Mouse (Mus musculus) hindlimb bud, embryonic 11.5 days (tissue): Measurements from ENCODE around the gene Upk3a.
"Not testable (repeated sequence)": the region's sequence is repeated elsewhere in the genome, so short reads cannot be mapped to it uniquely, and the experiment has no call there.

ENCODE experiments used
- DNase-seq: peaks from one replicate; pipeline ENCODE4 v3.0.0-alpha.2; 2012; ENCODE audit warnings: low read depth, low spot score; ENCODE audit errors: extremely low spot score

The Upk3a gene

DNA sequence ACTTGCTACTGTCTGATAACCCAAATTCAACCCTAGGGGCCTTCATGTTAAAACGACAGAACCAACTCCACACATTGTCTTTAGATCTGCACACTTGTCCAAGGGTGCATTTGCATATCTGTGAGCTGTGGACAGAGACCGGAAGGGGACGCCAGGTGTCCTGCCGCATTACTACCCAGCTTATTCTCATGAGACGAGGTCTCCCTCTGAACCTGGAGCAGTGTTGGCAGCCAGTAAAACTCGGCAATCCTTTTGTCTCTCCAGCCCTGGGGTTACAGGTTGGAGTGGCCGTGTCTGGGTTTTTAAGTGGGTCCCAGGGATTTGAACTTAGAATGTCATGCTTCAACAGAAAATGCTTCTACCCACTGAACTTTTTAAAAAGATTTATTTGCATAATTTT lies 17.0 kb upstream of the Upk3a start:
- no peak for DNase-seq

DNA sequence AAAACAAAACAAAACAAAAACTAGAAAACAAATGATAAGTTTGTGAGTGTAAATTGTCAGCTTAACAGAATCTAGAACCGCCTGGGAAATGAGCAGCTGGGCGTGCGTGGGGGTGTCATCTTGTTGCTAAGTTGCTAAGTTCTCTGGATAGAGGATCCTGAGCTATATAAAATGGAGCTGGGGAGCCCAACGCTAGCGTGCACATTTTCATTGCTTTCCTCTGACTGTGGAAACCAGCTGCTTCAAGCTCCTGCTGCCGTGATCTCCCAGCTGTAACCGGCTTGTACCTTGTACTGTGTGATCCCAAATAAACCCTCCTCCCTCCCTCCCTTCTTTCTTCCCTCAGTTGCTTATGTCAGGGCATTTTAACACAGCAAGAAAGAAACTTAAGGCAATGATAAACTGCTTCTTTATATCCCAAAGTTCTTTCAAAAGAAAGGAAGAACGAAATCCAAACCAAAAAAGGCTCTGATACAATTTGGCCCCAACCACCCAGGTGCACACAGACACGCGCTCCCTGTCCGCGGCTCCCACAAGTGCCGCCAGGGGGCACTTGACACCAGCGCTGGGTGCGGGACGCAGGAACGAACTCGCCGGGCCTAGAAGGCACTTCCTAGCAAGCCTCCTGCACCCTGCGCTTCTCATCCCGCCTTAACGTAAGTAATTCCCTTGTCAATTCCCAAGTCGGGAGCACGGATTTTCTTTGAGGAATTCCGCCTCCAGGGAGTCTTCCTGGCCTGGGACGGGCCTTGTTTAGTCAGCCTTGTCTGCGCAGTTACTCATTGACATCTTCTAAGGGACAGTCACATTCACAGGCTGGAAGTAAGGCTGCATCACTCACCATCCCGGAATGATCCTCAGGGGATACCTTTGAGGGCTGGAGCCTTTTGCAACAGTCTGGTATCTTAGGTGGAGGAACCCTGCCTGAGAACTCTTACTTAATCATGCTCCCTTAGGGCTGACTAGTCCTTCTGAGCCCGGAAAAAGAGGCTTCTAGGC lies 15.7 kb upstream of the Upk3a start:
- DNase-seq = no peak

DNA sequence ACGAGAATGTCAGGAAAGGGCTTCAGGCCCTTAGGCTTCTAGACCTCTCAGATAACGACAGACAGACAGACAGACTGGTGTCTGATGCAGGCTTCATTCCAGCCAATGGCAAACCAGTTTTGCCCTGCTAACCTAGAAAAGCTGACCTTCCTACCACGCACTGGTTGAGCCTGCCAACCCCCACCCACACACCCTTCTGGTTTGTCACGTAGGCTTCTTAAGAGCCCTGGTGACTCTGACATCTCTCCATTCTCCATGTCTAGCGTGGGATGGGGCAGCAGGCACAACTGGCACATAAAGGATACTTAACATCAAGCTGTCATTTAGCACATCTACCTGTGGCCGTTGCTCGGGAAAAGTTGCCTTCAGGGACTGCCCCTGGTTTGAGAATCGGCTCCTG lies 7.3 kb upstream of the Upk3a start:
- DNase-seq = no peak

DNA sequence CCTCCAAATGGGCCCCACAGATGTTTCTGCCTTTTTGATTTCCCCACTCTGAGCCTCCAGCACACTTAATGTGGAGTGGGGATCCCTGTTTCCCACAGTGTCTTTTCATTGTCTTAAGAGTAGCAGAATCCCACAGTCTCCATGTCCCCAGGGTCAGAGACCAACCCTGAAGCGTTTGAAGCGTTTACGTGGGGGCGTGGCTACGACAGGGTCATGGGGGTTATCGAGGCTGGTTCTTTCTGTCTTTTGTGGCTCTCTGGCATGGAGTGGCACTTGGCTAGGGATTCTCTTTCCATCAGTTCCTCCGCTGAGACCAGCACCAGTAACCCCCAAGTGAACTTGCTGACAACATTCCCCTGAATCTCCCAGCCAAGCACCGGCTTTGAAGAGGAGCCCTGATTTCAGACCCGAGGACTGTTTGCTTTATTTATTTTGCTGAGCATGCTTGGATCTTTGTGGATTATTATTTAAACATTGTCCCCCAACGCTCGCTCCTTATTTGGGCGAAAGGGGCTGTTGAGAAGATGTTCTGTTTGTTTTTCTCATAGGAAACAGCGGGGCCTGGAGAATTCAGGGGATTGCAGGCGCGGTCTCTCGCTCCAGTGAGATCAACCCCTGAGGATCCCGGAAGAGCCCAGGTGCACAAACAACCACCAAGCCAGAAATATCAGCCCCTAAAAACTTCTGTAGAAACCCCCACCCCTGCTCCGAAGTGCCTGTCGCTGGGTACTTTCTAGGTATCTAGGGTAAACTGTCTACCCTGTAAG lies 4.9 kb upstream of the Upk3a start:
- no peak for DNase-seq

DNA sequence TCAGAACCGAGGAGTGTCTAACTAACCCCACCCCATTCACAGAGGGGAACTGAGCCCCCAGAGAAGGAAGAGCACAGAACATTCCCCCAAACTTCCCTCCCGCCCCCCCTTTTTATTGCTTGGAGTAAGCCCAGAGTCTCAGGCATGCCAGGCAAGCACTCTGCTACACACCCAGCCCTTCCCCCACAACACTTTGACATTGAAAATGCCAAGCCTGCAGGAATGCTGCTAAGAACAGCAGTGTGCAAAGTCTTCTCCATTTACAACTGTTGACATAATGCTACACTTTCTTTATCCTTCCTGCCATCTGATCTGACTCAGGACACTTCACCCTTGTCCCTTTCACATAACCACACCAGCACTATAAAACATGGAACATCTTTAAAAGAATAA lies 4.3 kb upstream of the Upk3a start:
- no peak for DNase-seq

DNA sequence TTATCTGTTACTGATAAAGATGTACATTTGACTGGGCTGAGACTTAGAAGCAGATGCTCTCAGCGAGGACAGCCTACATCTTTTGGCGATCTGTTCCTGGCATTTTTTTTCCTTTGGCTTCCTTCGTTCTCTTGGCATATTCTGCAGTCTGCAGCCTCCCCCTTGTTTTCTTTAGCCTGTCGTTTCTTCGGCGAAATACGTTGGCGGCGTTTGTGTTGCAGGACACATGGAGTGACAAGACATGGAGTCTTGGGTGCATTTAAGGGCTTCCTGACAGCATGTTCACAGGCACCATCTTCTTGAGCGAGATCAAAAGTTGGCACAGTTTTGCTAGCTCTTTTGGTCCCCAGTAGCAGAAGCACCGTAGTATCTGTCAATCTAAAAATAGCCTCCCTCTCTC lies 1.2 kb upstream of the Upk3a start:
- DNase-seq = no peak

DNA sequence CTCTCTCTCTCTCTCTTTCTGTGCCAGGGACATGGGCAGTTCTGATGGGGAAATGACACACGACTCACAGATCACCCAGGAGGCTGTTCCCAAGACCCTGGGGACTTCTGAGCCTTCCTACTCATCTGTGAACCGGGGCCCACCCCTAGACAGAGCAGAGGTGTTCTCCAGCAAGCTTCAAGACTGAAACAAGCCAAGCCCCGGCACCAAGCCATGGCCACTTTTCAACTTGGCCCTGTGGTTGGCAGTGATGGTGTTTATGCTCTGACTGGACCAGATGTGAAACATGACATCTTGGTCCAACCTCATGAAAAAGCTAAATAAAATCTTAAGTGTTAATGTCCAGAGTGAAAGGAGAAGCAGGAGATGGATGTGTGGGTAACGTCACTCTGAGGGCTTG lies 5.3 kb downstream of the Upk3a start:
- no peak for DNase-seq

DNA sequence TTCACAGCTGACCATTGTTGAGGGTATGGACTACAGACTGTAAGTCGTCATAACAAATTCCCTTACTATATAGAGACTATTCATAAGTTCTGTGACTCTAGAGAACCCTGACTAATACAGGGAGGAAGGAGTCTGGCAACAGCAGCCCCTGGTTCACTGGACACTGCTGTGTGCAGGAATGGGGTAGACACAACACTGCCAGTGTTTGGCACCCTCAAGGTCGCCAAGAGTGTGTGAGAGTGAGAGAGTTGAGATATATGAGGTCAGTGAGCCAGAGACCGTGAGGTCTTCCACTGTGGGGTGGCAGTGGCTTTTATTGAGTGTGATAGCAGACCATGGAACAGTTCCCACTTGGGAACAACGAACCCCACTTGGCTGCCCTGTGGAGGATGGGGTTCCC lies 9.3 kb downstream of the Upk3a start:
- no peak for DNase-seq

DNA sequence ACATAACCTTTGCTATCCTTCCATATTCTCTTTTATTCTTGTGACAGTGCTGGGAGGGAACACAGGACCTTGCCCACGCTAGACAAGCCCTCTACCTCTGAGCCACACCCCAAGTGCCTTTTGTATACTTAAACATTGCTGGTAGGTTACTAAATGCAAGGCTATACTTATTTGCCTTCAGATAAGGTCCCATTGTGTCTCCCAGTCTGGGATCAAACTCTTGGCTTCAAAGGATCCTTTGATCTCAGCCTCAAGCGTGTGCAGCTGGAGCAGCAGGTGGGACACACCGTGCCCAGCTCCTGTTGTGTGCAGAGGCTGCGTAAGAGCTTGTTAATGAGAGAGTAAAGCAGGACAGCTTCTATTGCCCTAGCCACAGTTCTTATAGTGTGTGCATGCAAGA lies 10.8 kb downstream of the Upk3a start:
- DNase-seq = no peak

DNA sequence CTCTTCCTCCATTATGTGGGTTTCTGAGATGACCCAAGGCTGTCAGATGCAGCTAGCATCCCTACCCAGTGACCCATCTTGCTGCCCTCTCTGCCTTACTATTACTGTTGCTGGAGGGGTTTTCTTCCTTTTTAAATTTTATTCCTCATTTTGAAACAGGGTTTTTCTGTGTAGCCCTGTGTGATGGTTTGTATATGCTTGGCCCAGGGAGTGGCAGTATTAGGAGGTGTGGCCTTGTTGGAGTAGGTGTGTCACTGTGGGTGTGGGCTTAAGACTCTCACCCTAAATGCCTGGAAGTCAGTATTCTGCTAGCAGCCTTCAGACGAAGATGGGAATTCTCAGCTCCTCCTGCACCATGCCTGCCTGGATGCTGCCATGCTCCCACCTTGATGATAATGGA lies 11.7 kb downstream of the Upk3a start, which contains the start of gene Fam118a:
Gene Fam118a (plus strand): TSS at position 301 of the 400 bp plus-strand sequence.
- not testable (repeated sequence) for DNase-seq

DNA sequence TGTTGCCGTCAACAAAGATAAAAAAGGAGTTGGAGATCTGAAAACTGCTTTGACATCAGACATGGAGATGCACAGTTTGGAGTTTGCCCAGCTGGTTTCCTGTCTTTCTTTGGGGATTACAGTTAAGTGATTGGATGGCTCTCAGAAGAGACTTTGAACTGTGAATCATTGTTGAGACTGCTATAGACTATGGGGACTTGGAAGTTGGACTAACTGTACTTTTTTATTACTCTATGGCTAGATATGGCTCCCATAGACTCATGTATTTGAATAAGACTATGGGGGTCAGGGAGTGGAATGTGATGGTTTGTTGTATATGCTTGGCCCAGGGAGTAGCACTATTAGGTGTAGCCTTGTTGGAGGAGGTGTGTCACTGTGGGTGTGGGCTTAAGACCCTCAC lies 13.7 kb downstream of the Upk3a start:
- DNase-seq = not testable (repeated sequence)

DNA sequence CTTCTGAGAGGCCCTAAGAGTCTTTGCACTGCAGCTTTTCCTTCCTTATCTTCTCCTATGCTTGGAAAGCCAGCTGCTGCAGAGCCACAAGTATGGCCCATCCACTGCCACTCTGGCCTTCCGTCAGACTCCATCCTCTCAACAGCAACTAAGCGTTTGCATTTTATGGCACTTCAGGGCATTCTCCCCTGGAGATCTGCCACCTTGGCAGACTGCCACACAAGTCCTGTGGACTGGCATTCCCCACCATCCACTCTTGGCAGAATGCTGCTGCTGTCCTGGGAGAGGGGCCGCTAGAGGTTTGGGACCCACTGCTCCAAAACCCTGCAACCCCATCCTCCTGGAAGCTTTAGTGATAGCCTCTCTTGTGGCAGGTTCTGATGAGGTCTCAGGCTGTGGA lies 14.9 kb downstream of the Upk3a start:
- DNase-seq = no peak

DNA sequence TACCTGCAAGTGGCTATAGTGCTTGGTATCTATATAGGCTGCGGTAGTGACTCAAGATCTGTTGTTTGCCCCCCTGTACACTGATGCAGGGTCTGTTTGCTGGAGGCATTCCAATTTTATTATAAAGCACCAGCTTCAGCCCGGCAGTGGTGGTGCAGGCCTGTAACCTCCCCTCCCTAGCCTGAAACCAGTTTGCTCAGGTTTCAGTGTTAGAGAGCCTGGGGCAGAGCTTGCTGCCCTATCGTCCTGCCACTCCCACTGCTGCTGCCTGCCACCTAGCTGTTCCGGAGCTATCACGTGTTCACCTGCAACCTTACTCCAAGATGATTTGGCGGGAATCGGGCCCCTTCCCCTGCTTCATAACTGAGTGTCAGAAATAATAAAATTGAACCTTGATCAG lies 17.0 kb downstream of the Upk3a start:
- not testable (repeated sequence) for DNase-seq

DNA sequence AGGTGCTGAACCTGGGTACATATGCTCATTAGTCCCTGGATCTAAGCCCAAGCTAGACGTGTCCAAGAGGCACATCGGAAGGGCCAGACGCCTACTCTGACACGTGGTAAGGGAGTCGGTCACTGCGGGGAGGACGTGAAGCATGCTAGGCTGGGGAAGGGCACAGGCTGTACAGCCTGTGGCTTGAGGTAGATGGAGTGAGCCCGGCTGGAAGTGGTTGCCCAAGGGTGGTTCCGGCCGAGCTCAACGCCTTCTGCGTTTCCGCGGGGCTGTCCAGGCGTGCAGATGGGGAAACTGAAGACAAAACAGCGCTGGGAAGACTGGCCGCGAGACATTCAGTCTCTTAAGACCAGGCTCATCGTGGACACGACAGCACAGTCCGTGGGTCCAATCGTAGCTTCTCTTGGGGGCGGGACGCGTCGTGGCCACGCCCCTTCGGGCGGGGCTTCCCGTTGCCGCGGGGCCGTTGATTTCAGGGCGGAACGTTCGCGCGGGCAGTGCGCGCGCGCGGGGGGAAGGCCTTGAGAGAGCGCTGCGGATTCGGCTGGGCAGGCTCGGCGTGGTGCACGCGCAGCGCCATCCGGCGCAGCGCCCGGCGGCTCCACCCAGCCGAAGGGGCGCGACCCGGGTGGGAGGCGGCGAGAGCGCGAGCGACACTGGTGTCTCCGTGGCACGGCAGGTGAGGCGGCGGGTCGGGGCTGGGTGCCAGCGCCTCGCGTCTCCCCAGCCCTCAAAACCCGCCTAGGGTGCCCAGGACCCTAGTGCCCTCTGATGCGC lies 19.8 kb downstream of the Upk3a start:
- DNase-seq = peak; percentile 89

DNA sequence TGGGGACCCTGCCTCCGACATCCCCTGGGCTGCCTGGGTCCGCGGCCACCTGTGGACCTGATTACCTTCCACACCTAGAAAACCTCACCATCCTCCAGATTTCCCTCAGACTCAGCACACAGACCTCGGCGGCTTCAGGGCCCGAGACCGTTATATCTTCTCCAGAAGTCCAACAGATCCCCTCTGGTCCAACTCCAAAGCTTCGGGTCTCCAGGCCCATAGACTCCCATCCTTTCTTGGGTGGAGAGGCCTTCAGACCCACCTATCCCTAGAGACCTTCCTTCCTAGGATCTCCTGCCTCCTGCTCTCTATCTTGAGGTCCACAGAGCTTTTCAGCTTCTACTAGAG lies 20.4 kb downstream of the Upk3a start:
- no peak for DNase-seq

DNA sequence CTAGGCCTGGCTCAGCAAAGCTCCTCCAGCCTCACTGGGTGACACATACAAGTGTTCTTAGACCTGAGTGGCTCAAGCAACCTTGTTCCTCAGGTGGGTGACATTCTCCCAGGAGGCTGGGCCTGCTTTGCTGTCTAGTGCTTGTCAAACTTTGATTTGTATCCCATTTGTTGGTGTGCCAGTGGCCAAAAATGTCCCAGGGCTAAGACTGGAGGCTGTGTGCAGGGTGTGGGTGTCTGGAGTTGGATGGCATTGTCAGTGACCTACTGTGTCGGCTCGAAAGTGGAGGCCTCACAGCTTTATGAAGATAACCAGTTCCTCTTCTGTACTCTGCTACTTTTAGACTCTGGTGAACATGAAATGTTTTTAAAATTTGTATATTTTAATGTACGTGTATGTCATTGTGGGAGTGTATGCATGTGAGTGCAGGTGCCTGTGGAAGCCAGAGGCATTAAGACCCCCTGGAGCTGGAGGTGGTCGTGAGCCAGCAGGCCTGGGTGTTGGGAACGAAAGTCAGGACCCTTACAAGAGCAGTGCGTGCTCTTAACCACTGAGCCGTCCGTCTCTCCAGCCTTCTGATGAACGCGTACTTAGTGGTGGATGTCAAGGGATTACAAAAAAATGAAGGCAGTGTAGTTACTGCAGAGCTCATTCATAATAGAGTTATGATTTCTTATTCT lies 24.7 kb downstream of the Upk3a start:
- no peak for DNase-seq

DNA sequence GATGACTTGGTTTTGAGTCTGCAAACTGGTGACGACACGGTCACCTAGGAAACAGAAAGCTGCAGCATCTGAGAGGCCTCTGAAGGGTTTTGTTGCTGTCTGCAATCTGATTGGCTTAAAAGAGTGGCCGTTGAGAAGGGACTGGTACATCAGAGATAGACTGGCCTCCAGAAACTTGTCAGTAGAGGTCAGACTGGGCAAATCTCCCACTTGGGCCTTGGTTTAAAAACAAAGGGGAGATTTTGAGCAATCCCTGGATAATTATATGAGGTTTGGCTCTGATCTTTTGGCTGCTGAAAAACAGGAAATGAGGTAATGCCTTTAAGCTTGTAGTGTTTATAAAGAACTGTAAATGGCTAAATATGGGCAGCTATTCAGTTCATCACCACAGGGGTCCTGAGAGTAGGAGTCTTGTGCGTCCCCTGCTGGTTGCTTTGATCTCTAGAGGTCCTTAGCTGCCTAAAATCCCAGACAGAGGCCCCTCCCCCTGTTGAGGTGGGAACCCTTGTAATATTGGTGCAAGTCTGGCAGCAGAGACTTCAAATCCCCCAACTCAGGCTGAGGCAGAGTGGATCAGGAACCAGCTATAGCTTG lies 25.5 kb downstream of the Upk3a start:
- DNase-seq = peak; percentile 53

DNA sequence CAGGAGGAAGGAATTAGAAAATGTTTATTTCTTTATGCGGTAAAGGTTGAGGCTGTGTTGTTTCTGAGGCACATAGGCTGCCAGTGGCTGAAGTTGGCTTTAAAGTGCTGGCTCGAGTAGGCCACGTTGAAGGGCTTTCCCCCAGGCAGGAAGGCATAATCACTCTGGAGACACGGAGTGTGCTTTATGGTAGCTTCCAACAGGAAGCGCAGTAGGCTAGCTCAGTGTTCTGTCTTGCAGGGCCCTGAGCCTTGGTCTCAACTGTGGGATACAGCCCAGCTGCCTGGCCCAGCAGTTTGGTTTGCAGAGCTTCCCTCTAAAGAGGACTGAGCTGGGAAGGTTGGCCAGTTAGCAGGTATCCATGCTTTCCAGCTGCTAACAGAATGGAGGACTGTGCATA lies 26.2 kb downstream of the Upk3a start:
- DNase-seq = no peak

DNA sequence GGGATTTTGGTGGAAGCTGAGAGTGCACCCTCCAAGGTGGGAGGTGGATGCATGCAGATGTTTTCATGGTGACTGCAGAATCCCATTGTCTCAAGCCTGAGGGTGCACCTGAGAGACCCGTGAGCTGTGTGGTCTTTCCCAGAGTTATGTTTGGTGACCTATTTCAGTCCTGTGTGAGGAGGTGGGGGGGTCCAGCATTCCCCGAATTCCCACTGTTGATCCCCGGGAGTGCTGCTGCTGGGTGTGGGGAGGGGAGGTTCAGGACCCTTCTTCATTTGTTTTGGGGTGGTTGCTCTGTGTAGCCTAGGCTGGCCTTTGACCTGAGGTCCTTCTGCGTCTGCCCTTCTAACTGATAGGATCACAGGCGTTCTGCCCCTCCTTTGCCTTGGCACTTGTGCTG lies 26.8 kb downstream of the Upk3a start:
- no peak for DNase-seq

DNA sequence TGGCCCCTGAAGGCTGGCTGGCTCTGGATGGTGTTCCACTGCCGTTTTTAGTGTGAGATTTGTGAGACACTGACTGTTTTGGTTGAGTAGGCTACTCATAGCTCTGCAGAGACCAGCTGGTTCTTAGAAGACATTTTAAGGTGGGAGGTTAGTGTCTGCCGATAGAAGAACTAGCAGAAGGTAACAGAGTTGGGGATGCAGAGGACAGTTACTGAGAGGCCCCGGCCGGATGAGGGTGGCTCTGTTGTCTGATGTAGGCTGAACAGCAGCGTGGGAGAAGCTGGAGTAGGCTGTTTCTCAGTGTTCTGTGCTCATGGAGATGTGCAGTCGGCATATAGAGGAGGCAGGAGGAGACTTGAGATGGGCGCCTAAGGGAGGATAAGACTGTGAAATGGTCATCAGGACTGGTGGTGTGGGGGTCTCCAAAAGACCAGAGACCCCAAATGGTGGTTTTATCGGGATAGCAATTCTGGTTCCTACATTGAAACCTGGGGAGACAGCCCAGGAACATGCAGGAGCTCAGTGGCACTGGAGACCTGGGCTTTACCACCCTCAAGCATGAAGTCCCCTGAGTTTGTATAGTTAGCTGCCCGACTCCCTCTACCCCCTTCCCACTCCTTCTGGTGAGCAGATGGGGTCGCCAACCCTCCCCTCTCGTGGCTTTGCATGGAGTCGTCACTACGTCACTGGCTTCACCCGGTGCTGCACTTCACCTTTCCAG lies 29.4 kb downstream of the Upk3a start:
- DNase-seq = no peak
